Mouse (Mus musculus): ENCODE measurements at regions not wholly inside any gene's neighbourhood (a gene's known extent, or its start where the extent isn't known, plus 50 kb on each side); places are given as distances from the start of the nearest gene placed in this dataset.

- no peak for DNase-seq (ENCODE audit: low spot score in 2 of 2)
Observed at GRCm38 (mm10) chr13:102507226-102507625, 186.1 kb upstream of the Cd180 start.

- DNase-seq (ENCODE audit: low spot score in 2 of 2), result no peak
Observed at GRCm38 (mm10) chr13:102507916-102508315, 185.4 kb upstream of the Cd180 start.

- no peak for DNase-seq (ENCODE audit: low spot score in 2 of 2)
Observed at GRCm38 (mm10) chr13:102510733-102511279, 182.6 kb upstream of the Cd180 start.

- no peak for DNase-seq (ENCODE audit: low spot score in 2 of 2)
Observed at GRCm38 (mm10) chr13:102518169-102518882, 175.0 kb upstream of the Cd180 start.

- no peak for DNase-seq (ENCODE audit: low spot score in 2 of 2)
Observed at GRCm38 (mm10) chr13:102521427-102521826, 171.9 kb upstream of the Cd180 start.

- DNase-seq (ENCODE audit: low spot score in 2 of 2), result no peak
Observed at GRCm38 (mm10) chr13:102522080-102522479, 171.3 kb upstream of the Cd180 start.

GRCm38 (mm10) chr13:102526621-102527140 is 166.7 kb upstream of the Cd180 start:
- no peak for DNase-seq (ENCODE audit: low spot score in 2 of 2)

GRCm38 (mm10) chr13:102533784-102534183 is 159.6 kb upstream of the Cd180 start:
- no peak for DNase-seq (ENCODE audit: low spot score in 2 of 2)

GRCm38 (mm10) chr13:102537424-102538242 is 155.7 kb upstream of the Cd180 start:
- DNase-seq (ENCODE audit: low spot score in 2 of 2), result peak in 1 of 2 experiments; percentile 13

- no peak for DNase-seq (ENCODE audit: low spot score in 2 of 2)
Observed at GRCm38 (mm10) chr13:102540436-102540835, 152.9 kb upstream of the Cd180 start.

- no peak for DNase-seq (ENCODE audit: low spot score in 2 of 2)
Observed at GRCm38 (mm10) chr13:102544359-102545165, 148.8 kb upstream of the Cd180 start.

- DNase-seq (ENCODE audit: low spot score in 2 of 2), result no peak
Observed at GRCm38 (mm10) chr13:102545845-102546615, 147.3 kb upstream of the Cd180 start.

GRCm38 (mm10) chr13:102548252-102548651 is 145.1 kb upstream of the Cd180 start:
- DNase-seq (ENCODE audit: low spot score in 2 of 2), result no peak

- no peak for DNase-seq (ENCODE audit: low spot score in 2 of 2)
Observed at GRCm38 (mm10) chr13:102566846-102567572, 126.3 kb upstream of the Cd180 start.

- DNase-seq (ENCODE audit: low spot score in 2 of 2), result no peak
Observed at GRCm38 (mm10) chr13:102569580-102569979, 123.8 kb upstream of the Cd180 start.

- no peak for DNase-seq (ENCODE audit: low spot score in 2 of 2)
Observed at GRCm38 (mm10) chr13:102570286-102570685, 123.1 kb upstream of the Cd180 start.

- no peak for DNase-seq (ENCODE audit: low spot score in 2 of 2)
Observed at GRCm38 (mm10) chr13:102573286-102573921, 120.0 kb upstream of the Cd180 start.

- no peak for DNase-seq (ENCODE audit: low spot score in 2 of 2)
Observed at GRCm38 (mm10) chr13:102576871-102577662, 116.3 kb upstream of the Cd180 start.

- no peak for DNase-seq (ENCODE audit: low spot score in 2 of 2)
Observed at GRCm38 (mm10) chr13:102578811-102579210, 114.5 kb upstream of the Cd180 start.

Measured in spleen, postnatal 4 days (tissue).